Mouse (Mus musculus): ENCODE measurements around the gene Acot2. TPM values are rescaled to one million over a fixed set of nuclear protein-coding genes. Genes with fewer than 3 reads are reported as not detected.
"Not testable (repeated sequence)": the region's sequence is repeated elsewhere in the genome, so short reads cannot be mapped to it uniquely, and the experiment has no call there.

The Acot2 gene
- polyA plus RNA-seq, 1 experiment from 2014 or later: 40.9 TPM

GRCm38 (mm10) chr12:83988483-83988882 lies 822 bp downstream of the Acot2 start:
- Histone ChIP-seq H3K9me3 (ENCODE audit: low read length) (no peaks in the 10 kb centered on the region), H3K4me3 (ENCODE audit: low read length) (peak overlapping the region; percentile 59), H3K4me1 (ENCODE audit: insufficient read depth, low read length) (peaks cover 13% of the 10 kb centered on the region; the same call in 1 of the 2 replicates), H3K4me2 (replicated peaks; ENCODE audit: low read depth, low read length) (peak overlapping the region; percentile 57), H3K27me3 (ENCODE audit: insufficient read depth, low read length) (no peaks in the 10 kb centered on the region), H3K27ac (ENCODE audit: low read length) (peak overlapping the region; percentile 93), H3K36me3 (ENCODE audit: insufficient read depth, low read length) (0 out of 2 replicates have a peak, but pooled peaks cover 10% of the 10 kb centered on the region), H3K9ac (replicated peaks; ENCODE audit: low read length) (peak overlapping the region; percentile 83)
- peak; percentile 46; the same call in 1 of the 2 replicates for ATAC-seq (ENCODE audit: low FRiP score, low TSS enrichment)
- 63% methylated on average over 4 of the region's 4 CpGs for WGBS

- Histone ChIP-seq H3K4me3 (ENCODE audit: low read length) (no peak overlapping the region; the same call in 1 of the 2 replicates), H3K27me3 (ENCODE audit: insufficient read depth, low read length) (no peaks in the 10 kb centered on the region), H3K36me3 (ENCODE audit: insufficient read depth, low read length) (0 out of 2 replicates have a peak, but pooled peaks cover 17% of the 10 kb centered on the region), H3K9me3 (ENCODE audit: low read length) (no peaks in the 10 kb centered on the region), H3K4me1 (ENCODE audit: insufficient read depth, low read length) (peaks cover 13% of the 10 kb centered on the region; the same call in 1 of the 2 replicates), H3K27ac (ENCODE audit: low read length) (no peak overlapping the region), H3K4me2 (replicated peaks; ENCODE audit: low read depth, low read length) (no peak overlapping the region), H3K9ac (replicated peaks; ENCODE audit: low read length) (no peak overlapping the region)
- ATAC-seq (ENCODE audit: low FRiP score, low TSS enrichment): no peak
- WGBS: 98% methylated on average over 4 of the region's 4 CpGs
Measured at GRCm38 (mm10) chr12:83989378-83989777, 1.7 kb downstream of the Acot2 start.

GRCm38 (mm10) chr12:83997221-83997620 lies 9.6 kb downstream of the Acot2 start:
- H3K4me1 ChIP-seq (ENCODE audit: insufficient read depth, low read length): peaks cover 18% of the 10 kb centered on the region
- no peak overlapping the region for H3K27ac ChIP-seq (ENCODE audit: low read length)
- 0 out of 2 replicates have a peak, but pooled peaks cover 18% of the 10 kb centered on the region for H3K36me3 ChIP-seq (ENCODE audit: insufficient read depth, low read length)
- H3K9me3 ChIP-seq (ENCODE audit: low read length): no peaks in the 10 kb centered on the region
- H3K4me2 ChIP-seq (replicated peaks; ENCODE audit: low read depth, low read length): no peak overlapping the region
- H3K4me3 ChIP-seq (ENCODE audit: low read length): no peak overlapping the region
- no peak for ATAC-seq (ENCODE audit: low FRiP score, low TSS enrichment)
- H3K27me3 ChIP-seq (ENCODE audit: insufficient read depth, low read length): no peaks in the 10 kb centered on the region
- H3K9ac ChIP-seq (replicated peaks; ENCODE audit: low read length): no peak overlapping the region
- WGBS: 61% methylated on average over 2 of the region's 2 CpGs

- H3K4me2 ChIP-seq (replicated peaks; ENCODE audit: low read depth, low read length): no peak overlapping the region
- no peaks in the 10 kb centered on the region for H3K27me3 ChIP-seq (ENCODE audit: insufficient read depth, low read length)
- H3K9me3 ChIP-seq (ENCODE audit: low read length): 0 out of 2 replicates have a peak, but pooled peaks cover 3% of the 10 kb centered on the region
- 0 out of 2 replicates have a peak, but pooled peaks cover 11% of the 10 kb centered on the region for H3K36me3 ChIP-seq (ENCODE audit: insufficient read depth, low read length)
- ATAC-seq (ENCODE audit: low FRiP score, low TSS enrichment): peak; percentile 64
- no peak overlapping the region for H3K9ac ChIP-seq (replicated peaks; ENCODE audit: low read length)
- WGBS: 33% methylated on average over 11 of the region's 11 CpGs
- peaks cover 18% of the 10 kb centered on the region for H3K4me1 ChIP-seq (ENCODE audit: insufficient read depth, low read length)
- no peak overlapping the region for H3K4me3 ChIP-seq (ENCODE audit: low read length)
- H3K27ac ChIP-seq (ENCODE audit: low read length): peak overlapping the region; percentile 16; the same call in 1 of the 2 replicates
Measured at GRCm38 (mm10) chr12:83998341-83999107, 10.9 kb downstream of the Acot2 start.

- H3K4me2 ChIP-seq (replicated peaks; ENCODE audit: low read depth, low read length); H3K9me3 ChIP-seq (ENCODE audit: low read length); H3K4me3 ChIP-seq (ENCODE audit: low read length); H3K27ac ChIP-seq (ENCODE audit: low read length); H3K9ac ChIP-seq (replicated peaks; ENCODE audit: low read length); H3K36me3 ChIP-seq (ENCODE audit: insufficient read depth, low read length); H3K27me3 ChIP-seq (ENCODE audit: insufficient read depth, low read length): not testable (repeated sequence)
- WGBS: 18% methylated on average over 8 of the region's 8 CpGs
- H3K4me1 ChIP-seq (ENCODE audit: insufficient read depth, low read length): peaks cover 18% of the 10 kb centered on the region
- peak; percentile 74 for ATAC-seq (ENCODE audit: low FRiP score, low TSS enrichment)
Measured at GRCm38 (mm10) chr12:83999237-83999636, 11.6 kb downstream of the Acot2 start.

GRCm38 (mm10) chr12:84000418-84000817 lies 12.8 kb downstream of the Acot2 start:
- 16% methylated on average over 3 of the region's 3 CpGs for WGBS

GRCm38 (mm10) chr12:84003866-84004265 lies 16.2 kb downstream of the Acot2 start:
- H3K4me2 ChIP-seq (replicated peaks; ENCODE audit: low read depth, low read length): no peak overlapping the region
- no peak overlapping the region for H3K4me3 ChIP-seq (ENCODE audit: low read length)
- 0 out of 2 replicates have a peak, but pooled peaks cover 3% of the 10 kb centered on the region for H3K9me3 ChIP-seq (ENCODE audit: low read length)
- no peak overlapping the region for H3K27ac ChIP-seq (ENCODE audit: low read length)
- H3K4me1 ChIP-seq (ENCODE audit: insufficient read depth, low read length): peaks cover 14% of the 10 kb centered on the region
- H3K27me3 ChIP-seq (ENCODE audit: insufficient read depth, low read length): no peaks in the 10 kb centered on the region
- no peaks in the 10 kb centered on the region for H3K36me3 ChIP-seq (ENCODE audit: insufficient read depth, low read length)
- WGBS: 67% methylated on average over 1 of the region's 1 CpGs
- H3K9ac ChIP-seq (replicated peaks; ENCODE audit: low read length): no peak overlapping the region
- no peak for ATAC-seq (ENCODE audit: low FRiP score, low TSS enrichment)

More at GRCm38 (mm10) chr12:84000418-84000817, 12.8 kb downstream of the Acot2 start:
- H3K4me3 ChIP-seq (ENCODE audit: low read length): no peak overlapping the region
- no peak overlapping the region for H3K4me2 ChIP-seq (replicated peaks; ENCODE audit: low read depth, low read length)
- ATAC-seq (ENCODE audit: low FRiP score, low TSS enrichment): no peak
- H3K9ac ChIP-seq (replicated peaks; ENCODE audit: low read length): no peak overlapping the region
- 0 out of 2 replicates have a peak, but pooled peaks cover 3% of the 10 kb centered on the region for H3K9me3 ChIP-seq (ENCODE audit: low read length)
- no peaks in the 10 kb centered on the region for H3K27me3 ChIP-seq (ENCODE audit: insufficient read depth, low read length)
- H3K4me1 ChIP-seq (ENCODE audit: insufficient read depth, low read length): peaks cover 18% of the 10 kb centered on the region
- no peak overlapping the region for H3K27ac ChIP-seq (ENCODE audit: low read length)
- no peaks in the 10 kb centered on the region for H3K36me3 ChIP-seq (ENCODE audit: insufficient read depth, low read length)

GRCm38 (mm10) chr12:84008251-84008650 lies 20.6 kb downstream of the Acot2 start:
- 83% methylated on average over 12 of the region's 12 CpGs for WGBS
- Histone ChIP-seq H3K9ac (replicated peaks; ENCODE audit: low read length) (no peak overlapping the region), H3K27me3 (ENCODE audit: insufficient read depth, low read length) (no peaks in the 10 kb centered on the region), H3K4me3 (ENCODE audit: low read length) (no peak overlapping the region), H3K27ac (ENCODE audit: low read length) (no peak overlapping the region), H3K4me2 (replicated peaks; ENCODE audit: low read depth, low read length) (no peak overlapping the region), H3K36me3 (ENCODE audit: insufficient read depth, low read length) (no peaks in the 10 kb centered on the region), H3K9me3 (ENCODE audit: low read length) (no peaks in the 10 kb centered on the region), H3K4me1 (ENCODE audit: insufficient read depth, low read length) (peaks cover 28% of the 10 kb centered on the region)
- ATAC-seq (ENCODE audit: low FRiP score, low TSS enrichment): no peak

GRCm38 (mm10) chr12:84008729-84009128 lies 21.1 kb downstream of the Acot2 start:
- Histone ChIP-seq H3K4me1 (ENCODE audit: insufficient read depth, low read length) (peaks cover 28% of the 10 kb centered on the region), H3K4me2 (replicated peaks; ENCODE audit: low read depth, low read length) (peak overlapping the region; percentile 56), H3K4me3 (ENCODE audit: low read length) (peak overlapping the region; percentile 52), H3K27me3 (ENCODE audit: insufficient read depth, low read length) (no peaks in the 10 kb centered on the region), H3K9ac (replicated peaks; ENCODE audit: low read length) (peak overlapping the region; percentile 68), H3K36me3 (ENCODE audit: insufficient read depth, low read length) (no peaks in the 10 kb centered on the region), H3K9me3 (ENCODE audit: low read length) (no peaks in the 10 kb centered on the region), H3K27ac (ENCODE audit: low read length) (peak overlapping the region; percentile 68)
- WGBS: 66% methylated on average over 8 of the region's 8 CpGs
- ATAC-seq (ENCODE audit: low FRiP score, low TSS enrichment): no peak

Data from kidney, embryonic 16.5 days (tissue).